Mouse (Mus musculus) hindbrain, embryonic 10.5 days (tissue): ENCODE results near the gene Zfp941. TPM values are rescaled to one million over a fixed set of nuclear protein-coding genes. Genes with fewer than 3 reads are reported as not detected.

Source experiments
- DNase-seq: peaks from one replicate; pipeline ENCODE4 v3.0.0-alpha.2; 2017; ENCODE audit warnings: low spot score
- H3K27ac ChIP-seq: fragments of 300-500 bp; sonication (generic); 2 replicates; pipeline ENCODE4 v1.5.1; 2016; ENCODE audit warnings: mild to moderate bottlenecking, moderate library complexity
- H3K27me3 ChIP-seq: fragments of 300-500 bp; sonication (generic); 2 replicates; pipeline ENCODE4 v1.6.1; 2016; ENCODE audit warnings: mild to moderate bottlenecking; ENCODE audit not compliant: poor library complexity, insufficient read depth, severe bottlenecking
- H3K36me3 ChIP-seq: fragments of 300-500 bp; sonication (generic); 2 replicates; pipeline ENCODE4 v1.6.1; 2016; ENCODE audit warnings: mild to moderate bottlenecking, moderate library complexity
- H3K4me1 ChIP-seq: fragments of 300-500 bp; sonication (generic); replicated peaks from 2 replicates; pipeline ENCODE4 v1.6.1; 2016; ENCODE audit warnings: mild to moderate bottlenecking
- H3K4me3 ChIP-seq: fragments of 300-500 bp; sonication (generic); 2 replicates; pipeline ENCODE4 v1.5.1; 2016; ENCODE audit warnings: mild to moderate bottlenecking, moderate library complexity
- H3K9me3 ChIP-seq: fragments of 300-500 bp; sonication (generic); 2 replicates; pipeline ENCODE4 v1.6.1; 2016; ENCODE audit warnings: mild to moderate bottlenecking, moderate library complexity
- WGBS: fragments of 180-500 bp; shearing (Covaris S2); methylation state at CpG from one replicate; pipeline ENCODE4 v1.1.7; 2016; 5-methylcytosine and 5-hydroxymethylcytosine counted together
- polyA plus RNA-seq: library from polyadenylated mRNA; unstranded; fragments of >200 nt; fragmentation: Nextera tagmentation; extraction: Ambion mirVana; gene quantifications from 2 replicates; pipeline ENCODE4 v1.2.1, GENCODE M21; 2016

The Zfp941 gene
- polyA plus RNA-seq, result 3.5 and 5.1 TPM in 2 replicates

DNA sequence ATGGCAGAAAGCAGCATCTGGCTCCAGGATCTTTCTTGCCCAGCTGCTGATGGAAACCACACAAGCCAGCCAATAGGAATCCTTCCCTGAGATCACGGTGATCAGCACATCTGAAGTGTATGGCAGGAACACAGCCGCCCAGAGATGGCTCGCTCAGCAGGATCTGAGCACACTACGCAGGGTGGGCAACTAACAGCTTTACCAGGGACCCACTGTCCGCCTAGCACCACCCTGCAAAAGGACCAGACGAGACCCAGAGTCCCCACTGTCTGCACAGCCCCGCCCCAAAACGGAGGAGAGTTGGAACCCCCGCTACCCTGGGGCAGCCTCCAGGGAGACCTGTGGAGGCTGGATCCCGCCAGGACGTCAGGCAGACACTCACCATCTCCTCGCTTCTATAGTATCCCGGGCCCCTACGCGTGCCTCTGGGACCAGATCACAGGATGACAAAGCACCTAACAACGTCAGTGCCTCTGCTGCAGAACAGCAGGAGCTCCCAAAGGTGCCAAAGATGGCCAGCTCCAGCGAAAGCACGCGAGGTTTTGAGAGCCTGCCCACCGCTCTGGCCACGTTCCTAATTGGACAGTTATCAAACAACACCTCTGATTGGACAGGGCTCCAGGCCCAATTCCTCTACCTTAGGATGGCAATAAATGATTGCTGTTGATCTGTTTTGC is at the start of gene Zfp941:
Gene Zfp941 (minus strand): TSS at position 526 of the 677 bp plus-strand sequence.
- Histone ChIP-seq H3K4me3 (peak within 1 kb of the TSS; percentile 64), H3K9me3 (no peaks in the 10 kb centered on the region), H3K27me3 (0 out of 2 replicates have a peak, but pooled peaks cover 2% of the 10 kb centered on the region), H3K4me1 (peaks cover 9% of the 10 kb centered on the region; the same call in 1 of the 2 replicates), H3K27ac (peak within 1 kb of the TSS; percentile 82), H3K36me3 (no peaks in the 10 kb centered on the region)
- DNase-seq, result peak; percentile 70
- 1% methylated on average over 21 of the region's 21 CpGs for WGBS

DNA sequence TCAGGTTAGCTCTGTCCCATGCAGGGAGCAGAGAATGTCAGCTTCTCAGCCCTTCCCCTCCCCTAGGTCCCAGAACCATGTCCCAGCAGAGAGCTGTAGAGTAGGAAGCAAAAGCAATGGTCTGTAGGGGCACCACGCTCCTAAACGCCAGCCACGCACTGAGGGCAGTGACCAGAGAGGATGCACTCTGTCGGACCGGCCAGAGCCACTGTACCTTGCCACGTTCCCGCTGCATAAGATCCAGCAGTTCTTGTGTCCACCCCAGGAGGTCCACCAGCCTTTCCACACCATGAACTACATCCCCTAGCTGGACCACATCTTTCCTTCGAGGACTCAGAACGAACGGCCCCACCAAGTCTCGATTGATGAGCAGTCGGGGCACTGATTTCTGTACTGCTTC is 42.8 kb upstream of the Zfp941 start:
- no peaks in the 10 kb centered on the region for H3K27me3 ChIP-seq
- H3K9me3 ChIP-seq, result no peaks in the 10 kb centered on the region
- no peak for DNase-seq
- no peaks in the 10 kb centered on the region for H3K4me1 ChIP-seq
- WGBS, result 86% methylated on average over 12 of the region's 12 CpGs
- no peak overlapping the region for H3K4me3 ChIP-seq
- H3K27ac ChIP-seq, result no peak overlapping the region
- H3K36me3 ChIP-seq, result peaks cover 79% of the 10 kb centered on the region

DNA sequence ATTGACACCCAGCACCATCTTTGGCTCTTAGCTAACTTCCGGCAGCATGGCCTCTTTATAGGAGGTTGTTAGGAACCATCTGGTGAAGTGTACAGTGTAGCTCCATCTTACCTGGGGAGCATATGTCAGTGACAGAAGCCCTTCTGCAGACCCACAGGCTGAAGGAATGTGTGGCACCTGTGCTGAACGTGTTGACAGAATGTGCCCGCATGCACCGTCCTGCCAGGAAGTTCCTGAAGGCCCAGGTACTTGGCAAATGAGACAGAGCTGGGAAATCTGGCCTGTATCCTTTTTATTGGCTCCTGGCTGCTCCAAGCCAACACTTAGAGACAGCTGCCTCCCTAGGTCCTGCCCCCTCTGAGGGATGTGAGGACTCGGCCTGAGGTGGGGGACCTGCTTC is 38.8 kb upstream of the Zfp941 start:
- Histone ChIP-seq H3K4me1 (peaks cover 20% of the 10 kb centered on the region), H3K27ac (no peak overlapping the region), H3K36me3 (peaks cover 74% of the 10 kb centered on the region), H3K4me3 (no peak overlapping the region), H3K9me3 (no peaks in the 10 kb centered on the region), H3K27me3 (no peaks in the 10 kb centered on the region)
- WGBS, result 91% methylated on average over 5 of the region's 5 CpGs
- no peak for DNase-seq

DNA sequence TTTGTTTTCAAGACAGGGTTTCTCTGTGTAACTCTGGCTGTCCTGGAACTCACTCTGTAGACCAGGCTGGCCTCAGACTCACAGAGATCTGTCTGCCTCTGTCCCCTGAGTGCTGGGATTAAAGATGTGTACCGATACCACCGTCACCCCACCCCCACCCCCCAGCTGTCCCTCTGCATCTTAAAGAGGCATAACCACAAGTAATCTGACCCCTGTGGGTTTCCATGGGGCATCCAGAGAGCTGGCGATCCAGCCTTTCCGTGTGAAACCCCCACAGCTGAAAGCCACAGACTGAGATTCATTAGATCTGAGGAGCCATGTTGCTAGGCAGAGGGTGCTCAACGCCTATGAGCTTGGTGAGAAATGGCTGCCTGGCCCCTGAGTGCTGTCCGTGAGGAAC is 38.0 kb upstream of the Zfp941 start:
- Histone ChIP-seq H3K27me3 (no peaks in the 10 kb centered on the region), H3K27ac (no peak overlapping the region)
- WGBS, result 82% methylated on average over 6 of the region's 6 CpGs

DNA sequence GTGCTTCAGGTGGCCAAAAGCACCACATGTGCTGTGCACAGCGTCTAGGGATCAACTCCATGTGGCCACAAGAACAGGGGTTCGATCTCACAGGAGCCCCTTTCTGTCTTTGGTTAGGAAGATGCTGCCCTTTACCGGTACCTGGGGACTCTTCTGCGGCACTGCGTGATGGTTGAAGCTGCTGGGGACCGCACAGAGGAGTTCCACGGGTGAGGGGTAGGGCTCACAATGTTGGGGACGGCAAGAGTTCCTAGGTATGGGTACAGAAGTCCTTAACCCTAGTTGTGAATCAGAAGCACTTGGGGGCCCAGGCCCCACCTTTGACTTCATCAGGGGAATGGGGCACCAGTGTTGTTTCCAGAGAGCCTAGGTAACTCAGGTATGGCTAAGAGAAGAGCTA is 36.8 kb upstream of the Zfp941 start:
- no peak for DNase-seq
- Histone ChIP-seq H3K27ac (no peak overlapping the region), H3K27me3 (no peaks in the 10 kb centered on the region), H3K36me3 (peaks cover 67% of the 10 kb centered on the region), H3K4me3 (peak overlapping the region; percentile 74), H3K9me3 (no peaks in the 10 kb centered on the region), H3K4me1 (peaks cover 30% of the 10 kb centered on the region)
- WGBS, result 95% methylated on average over 8 of the region's 8 CpGs

More for the DNA sequence above, 38.0 kb upstream of the Zfp941 start:
- H3K4me3 ChIP-seq, result no peak overlapping the region
- peaks cover 69% of the 10 kb centered on the region for H3K36me3 ChIP-seq
- H3K9me3 ChIP-seq, result no peaks in the 10 kb centered on the region
- H3K4me1 ChIP-seq, result peaks cover 28% of the 10 kb centered on the region
- no peak for DNase-seq

DNA sequence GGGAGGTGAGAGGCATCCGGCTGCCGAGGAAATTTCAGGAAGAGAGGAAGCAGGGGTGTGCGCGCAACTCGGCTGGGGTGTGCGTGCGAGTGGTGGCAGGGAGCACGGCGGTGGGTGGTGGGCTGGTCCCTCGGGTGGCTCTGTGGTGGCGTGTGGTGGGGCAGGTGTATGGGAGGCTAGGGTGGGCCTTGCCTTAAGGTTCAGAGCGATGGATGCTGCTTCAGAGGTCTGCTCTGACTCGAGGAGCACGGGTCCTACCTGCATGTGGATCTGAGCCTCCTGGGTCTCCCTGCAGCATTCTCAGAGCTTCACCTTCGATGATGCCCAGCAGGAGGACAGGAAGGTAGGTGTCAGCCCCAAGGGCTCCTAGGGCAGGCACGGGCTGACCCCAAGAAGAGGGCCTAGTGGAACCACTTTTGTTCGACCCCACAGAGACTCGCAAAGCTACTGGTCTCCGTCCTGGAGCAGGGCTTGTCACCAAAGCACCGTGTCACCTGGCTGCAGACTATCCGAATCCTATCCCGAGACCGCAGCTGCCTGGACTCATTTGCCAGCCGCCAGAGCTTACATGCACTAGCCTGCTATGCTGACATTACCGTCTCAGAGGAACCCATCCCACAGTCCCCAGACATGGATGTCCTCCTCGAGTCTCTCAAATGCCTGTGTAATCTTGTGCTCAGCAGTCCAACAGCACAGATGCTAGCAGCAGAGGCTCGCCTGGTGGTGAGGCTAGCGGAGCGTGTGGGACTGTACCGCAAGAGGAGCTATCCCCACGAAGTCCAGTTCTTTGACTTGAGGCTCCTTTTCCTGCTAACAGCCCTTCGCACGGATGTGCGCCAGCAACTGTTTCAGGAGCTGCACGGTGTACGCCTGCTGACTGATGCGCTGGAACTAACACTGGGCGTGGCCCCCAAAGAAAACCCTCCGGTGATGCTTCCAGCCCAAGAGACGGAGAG is 35.9 kb upstream of the Zfp941 start, which contains the start of gene Bet1l:
Gene Bet1l (minus strand): TSS at position 28 of the 956 bp plus-strand sequence.
- Histone ChIP-seq H3K9me3 (no peaks in the 10 kb centered on the region), H3K36me3 (peaks cover 67% of the 10 kb centered on the region), H3K4me3 (peak within 1 kb of the TSS; percentile 74), H3K27me3 (no peaks in the 10 kb centered on the region), H3K27ac (peak within 1 kb of the TSS; percentile 87), H3K4me1 (peaks cover 30% of the 10 kb centered on the region)
- WGBS, result 41% methylated on average over 40 of the region's 40 CpGs
- DNase-seq, result no peak

DNA sequence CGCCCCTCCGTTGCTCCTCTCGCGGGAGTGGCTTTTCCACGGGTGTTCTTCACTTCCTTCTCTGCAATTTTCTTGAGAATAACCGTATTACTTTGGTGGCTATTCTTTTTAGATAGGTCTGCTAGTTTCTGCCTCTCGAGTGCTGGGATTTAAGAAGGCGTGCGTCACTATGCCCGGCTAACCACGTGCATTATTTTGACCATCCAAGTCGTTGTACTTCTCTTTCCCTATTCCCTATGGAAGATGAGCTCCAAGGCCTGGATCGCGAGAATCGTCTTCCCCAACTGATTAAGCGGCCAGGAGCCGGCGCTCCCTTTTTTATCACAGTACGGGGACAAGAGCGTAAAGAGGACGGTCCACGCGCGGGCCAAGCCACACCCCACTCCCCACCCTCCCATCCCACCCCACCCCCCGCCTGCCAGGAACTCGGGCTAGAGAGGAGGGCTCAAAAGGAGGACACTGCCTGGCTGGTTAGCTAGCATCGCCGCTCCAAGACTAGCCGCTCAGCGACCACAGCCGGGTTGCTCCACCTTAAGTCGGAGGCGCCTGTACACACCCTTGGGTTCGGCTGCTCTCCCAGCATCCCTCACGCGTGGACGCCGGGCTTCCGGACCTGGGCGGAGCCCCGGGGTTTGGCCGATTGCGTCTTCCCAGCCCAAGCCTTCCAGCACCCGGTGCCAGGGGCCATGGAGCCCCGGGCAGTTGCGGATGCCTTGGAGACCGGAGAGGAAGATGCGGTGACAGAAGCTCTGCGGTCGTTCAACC is 35.0 kb upstream of the Zfp941 start, which contains the start of gene Ric8a:
Gene Ric8a (plus strand): TSS at position 173 of the 765 bp plus-strand sequence.
- H3K27ac ChIP-seq, result peak within 1 kb of the TSS; percentile 87
- H3K4me3 ChIP-seq, result peak within 1 kb of the TSS; percentile 74
- under 1% methylated on average over 50 of the region's 50 CpGs for WGBS
- peak; percentile 80 for DNase-seq
- H3K36me3 ChIP-seq, result peaks cover 67% of the 10 kb centered on the region
- H3K27me3 ChIP-seq, result no peaks in the 10 kb centered on the region
- peaks cover 30% of the 10 kb centered on the region for H3K4me1 ChIP-seq
- no peaks in the 10 kb centered on the region for H3K9me3 ChIP-seq

DNA sequence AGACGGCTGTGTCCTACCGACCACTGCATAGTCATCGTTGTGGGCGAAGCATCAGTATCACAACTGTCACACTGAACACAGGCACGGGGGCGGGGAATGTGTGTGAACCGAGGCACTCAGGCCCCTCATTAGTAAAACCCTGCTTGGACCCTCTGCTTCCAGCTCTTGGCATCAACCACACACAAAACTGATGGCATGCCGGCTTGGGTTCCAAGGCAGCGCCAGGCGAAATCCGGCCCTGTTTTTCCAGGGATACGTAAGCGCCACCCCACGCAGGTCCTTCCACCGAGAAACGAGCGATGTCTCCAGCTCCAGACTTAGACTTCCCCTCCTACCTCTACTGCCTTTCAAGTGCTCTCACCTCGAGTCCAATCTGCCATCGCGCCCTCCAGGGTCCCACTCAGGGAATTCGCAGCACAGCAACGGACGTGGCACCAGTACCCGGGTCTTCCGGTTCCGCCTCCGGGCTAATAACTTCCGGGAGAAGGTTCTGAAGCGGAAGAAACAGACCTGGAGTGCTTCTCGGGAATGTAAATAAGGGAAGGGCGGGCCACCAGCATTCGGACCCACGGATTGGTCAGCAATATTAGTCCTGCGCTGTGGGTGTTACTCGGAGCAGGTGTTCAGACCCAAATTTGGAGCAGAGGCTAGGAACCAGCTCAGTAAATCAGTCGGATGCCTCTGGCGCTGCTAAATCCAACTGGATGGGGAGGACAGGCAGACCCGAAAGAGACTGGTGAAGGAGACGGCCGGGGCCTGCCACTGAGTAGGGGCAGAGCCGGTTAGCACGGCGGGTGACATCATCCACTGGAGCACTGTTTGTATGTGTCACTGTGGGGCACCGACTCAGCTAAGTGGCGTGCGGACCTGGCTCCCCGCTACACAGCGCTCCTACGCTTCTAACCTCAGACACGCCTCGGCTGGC is 34.1 kb upstream of the Zfp941 start, which contains the start of gene Gm45785:
Gene Gm45785 (minus strand): TSS at position 472 of the 925 bp plus-strand sequence.
- Histone ChIP-seq H3K4me1 (peaks cover 30% of the 10 kb centered on the region), H3K4me3 (peak within 1 kb of the TSS; percentile 74), H3K27ac (peak within 1 kb of the TSS; percentile 87), H3K9me3 (no peaks in the 10 kb centered on the region), H3K27me3 (no peaks in the 10 kb centered on the region), H3K36me3 (peaks cover 66% of the 10 kb centered on the region)
- peak; percentile 91 for DNase-seq
- WGBS, result 1% methylated on average over 51 of the region's 51 CpGs

DNA sequence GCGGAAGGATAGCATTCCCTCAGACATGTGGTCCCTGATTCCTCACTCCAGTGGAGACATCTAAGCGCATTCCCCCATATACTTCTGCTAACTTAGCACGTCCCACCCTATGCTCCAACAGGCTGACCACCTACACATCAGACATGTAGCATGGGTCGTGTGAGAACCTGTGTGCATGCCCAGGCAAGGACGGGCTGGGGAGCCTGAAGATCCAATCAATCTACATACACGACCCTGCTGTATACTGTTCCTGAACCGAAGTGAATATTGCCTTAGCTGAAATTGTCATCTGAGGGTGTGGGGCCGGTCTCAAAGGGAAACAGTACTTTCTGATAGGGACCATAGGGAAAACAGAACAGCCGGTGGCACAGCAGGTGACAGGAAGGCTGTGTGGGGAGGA is 33.2 kb upstream of the Zfp941 start:
- Histone ChIP-seq H3K4me1 (peaks cover 30% of the 10 kb centered on the region), H3K27me3 (no peaks in the 10 kb centered on the region), H3K4me3 (peak overlapping the region; percentile 74), H3K36me3 (peaks cover 56% of the 10 kb centered on the region), H3K27ac (no peak overlapping the region), H3K9me3 (no peaks in the 10 kb centered on the region)
- WGBS, result 76% methylated on average over 9 of the region's 9 CpGs
- no peak for DNase-seq

DNA sequence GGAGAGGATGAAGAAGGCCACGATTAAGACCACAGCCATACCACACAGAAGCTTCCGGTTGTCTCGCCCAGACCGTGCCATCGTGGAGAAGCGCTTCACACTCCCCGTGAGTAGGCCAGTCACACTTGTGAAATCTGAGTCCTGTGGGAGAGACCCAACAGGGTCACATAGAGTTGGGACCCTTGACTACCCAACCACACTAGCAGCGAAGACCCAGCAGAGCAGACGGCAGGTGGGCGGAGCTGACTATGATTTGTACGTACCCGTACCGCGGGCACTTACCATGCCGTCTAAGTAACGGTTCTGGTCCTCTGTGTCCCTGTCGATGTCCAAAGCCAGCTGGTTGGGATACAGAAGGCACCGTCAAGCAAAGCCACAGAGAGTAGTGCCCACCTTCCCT is 32.5 kb upstream of the Zfp941 start:
- Histone ChIP-seq H3K36me3 (peaks cover 50% of the 10 kb centered on the region), H3K27ac (no peak overlapping the region), H3K27me3 (no peaks in the 10 kb centered on the region), H3K9me3 (no peaks in the 10 kb centered on the region), H3K4me3 (peak overlapping the region; percentile 74; the same call in 1 of the 2 replicates), H3K4me1 (peaks cover 30% of the 10 kb centered on the region)
- WGBS, result 95% methylated on average over 18 of the region's 18 CpGs
- DNase-seq, result no peak

DNA sequence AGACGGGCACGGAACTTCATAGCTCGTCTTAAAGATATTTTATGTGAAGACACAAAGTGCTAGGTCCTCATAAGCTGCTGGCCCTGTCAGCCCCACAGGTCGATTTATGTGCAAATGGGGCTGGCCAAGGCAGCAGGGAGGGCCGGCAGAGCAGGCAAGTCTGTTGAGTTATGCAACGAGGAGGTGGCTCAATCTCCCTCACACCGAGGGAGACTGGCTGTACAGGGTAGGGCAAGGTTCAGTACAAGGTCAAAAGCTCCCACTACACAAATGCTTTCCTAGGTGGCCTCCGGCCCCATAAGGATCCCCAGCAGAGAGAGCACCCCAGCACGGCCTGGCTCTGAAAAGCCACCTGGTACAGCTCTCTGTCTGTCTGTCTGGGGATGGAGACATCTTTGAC is 31.4 kb upstream of the Zfp941 start:
- Histone ChIP-seq H3K27ac (no peak overlapping the region), H3K36me3 (peaks cover 39% of the 10 kb centered on the region), H3K4me1 (peaks cover 19% of the 10 kb centered on the region), H3K9me3 (no peaks in the 10 kb centered on the region), H3K27me3 (no peaks in the 10 kb centered on the region), H3K4me3 (no peak overlapping the region)
- 82% methylated on average over 9 of the region's 9 CpGs for WGBS
- no peak for DNase-seq
